ENCODE assay signal across 11 mouse cellular contexts in the genomic region with DNA sequence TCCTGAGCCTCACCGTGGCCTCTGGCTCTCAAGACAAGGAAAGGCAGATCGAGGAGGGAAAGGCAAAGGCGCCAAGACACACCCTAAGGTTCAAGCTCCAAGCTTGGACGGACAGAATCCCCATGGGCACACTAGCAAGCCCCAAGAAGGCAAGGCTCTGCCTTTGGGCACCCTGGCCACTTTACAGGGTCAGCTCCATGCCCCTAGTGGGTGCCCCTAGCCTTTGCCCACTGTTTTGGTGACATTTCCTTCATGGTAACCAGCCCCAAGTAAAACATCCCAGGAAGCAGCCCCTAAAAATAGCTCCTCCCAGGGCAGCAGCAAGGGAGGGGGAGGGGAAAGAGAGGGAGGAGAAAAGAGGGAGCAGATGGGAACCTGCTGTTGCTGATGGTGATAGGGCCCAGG. TPM values are rescaled to one million over a fixed set of nuclear protein-coding genes. Genes with fewer than 3 reads are reported as not detected.
A peak's percentile ranks its signal among the peaks of the same experiment; 100 is the strongest.
DNase-seq lines count a peak whose midpoint lies in the region; ATAC-seq and TF ChIP-seq lines count a peak whose summit lies in the region.
"Had no signal": no experiment of that assay in that cellular context is flagged by ENCODE, and none has a peak within 500 bp of the region (broad histone marks: within the 10 kb centered on the region; RNA-seq: fewer than 3 reads in every experiment).

No protein-coding gene starts in this region.

- peaks cover 99% of the 10 kb centered on the region for H3K36me3 ChIP-seq in limb, embryonic 10.5 days

- H3K4me3 ChIP-seq in cortical plate, adult 2 months (ENCODE audit: insufficient read depth, low read length), result no peak overlapping the region
- H3K4me3 ChIP-seq in limb, embryonic 10.5 days, result no peak overlapping the region
- H3K4me3 ChIP-seq: limb, embryonic 13.5 days had no signal

- H3K9me3 ChIP-seq in limb, embryonic 10.5 days (replicated peaks), result no peaks in the 10 kb centered on the region
- H3K9me3 ChIP-seq: limb, embryonic 13.5 days had no signal

- no peak for TF ChIP-seq POLR2A in cortical plate, adult 2 months (IDR thresholded peaks at IDR 0.05; ENCODE audit: extremely low read depth, insufficient read depth, low read length)

- no peak for ATAC-seq in granulocyte monocyte progenitor cell, adult 5-6 weeks (replicated peaks; ENCODE audit: poor library complexity, severe bottlenecking)

- peak; percentile 60 for DNase-seq in layer of hippocampus, adult 9-11 months
- no peak for DNase-seq in layer of hippocampus, postnatal 10 days (ENCODE audit: low spot score in 2 of 2)
- peak; percentile 81 for DNase-seq in brain, adult 2 months (ENCODE audit: low read depth, low spot score)
- DNase-seq in limb, embryonic 10.5 days (ENCODE audit: low spot score), result no peak
- no peak for DNase-seq in kidney, adult 9 months
- DNase-seq: adrenal gland, postnatal 25 days; kidney, postnatal 14 days had no signal

- no peak for TF ChIP-seq CTCF in cortical plate, adult 2 months (IDR thresholded peaks at IDR 0.05; ENCODE audit: extremely low read depth, insufficient read depth, low read length)

- no peaks in the 10 kb centered on the region for H3K27me3 ChIP-seq in limb, embryonic 10.5 days (ENCODE audit: low read depth, poor library complexity, severe bottlenecking)
- H3K27me3 ChIP-seq: limb, embryonic 13.5 days had no signal

- peak overlapping the region; percentile 57; the same call in 1 of the 2 replicates for H3K27ac ChIP-seq in cortical plate, adult 2 months (ENCODE audit: insufficient read depth, low read length)
- 0 out of 2 replicates have a peak overlapping the region, but pooled peaks have one; percentile 25 for H3K27ac ChIP-seq in limb, embryonic 10.5 days
- H3K27ac ChIP-seq: limb, embryonic 13.5 days had no signal

- peaks cover 22% of the 10 kb centered on the region for H3K4me1 ChIP-seq in cortical plate, adult 2 months (ENCODE audit: control insufficient read depth, insufficient read depth, low read length)
- peaks cover 20% of the 10 kb centered on the region for H3K4me1 ChIP-seq in limb, embryonic 10.5 days

- WGBS in limb, embryonic 10.5 days, result 78% methylated on average over 4 of the region's 4 CpGs

RNA-seq across cellular contexts. Expression of gene Camk2g, which starts 7.3 kb away (rescaled TPM):
- total RNA-seq in layer of hippocampus, postnatal 10 days (2021), result 100 to 1,000 TPM; 201 to 207 TPM
- 287 and 303 TPM in 2 replicates for polyA plus RNA-seq in cortical plate, adult 2 months (2012; rRNA removed)
- 43.3 and 57.6 TPM in 2 replicates for polyA plus RNA-seq in limb, embryonic 10.5 days (2016; fragmentation: Nextera tagmentation; extraction: Ambion mirVana)
- 28.0 and 35.2 TPM in 2 replicates for total RNA-seq in granulocyte monocyte progenitor cell, adult 5-6 weeks (2014; fragmentation: Nextera tagmentation)
- total RNA-seq in granulocyte monocyte progenitor cell, adult 5-6 weeks (2017), result 50.3 and 65.9 TPM in 2 replicates

RNA-seq across cellular contexts. Expression of gene Plau, which starts 49.8 kb away (rescaled TPM):
- 1 to 10 TPM; 4.3 to 4.6 TPM for total RNA-seq in layer of hippocampus, postnatal 10 days (2021)
- polyA plus RNA-seq in cortical plate, adult 2 months (2012; rRNA removed), result 4.2 and 5.2 TPM in 2 replicates
- 0.54 and 0.55 TPM in 2 replicates for polyA plus RNA-seq in limb, embryonic 10.5 days (2016; fragmentation: Nextera tagmentation; extraction: Ambion mirVana)
- total RNA-seq in granulocyte monocyte progenitor cell, adult 5-6 weeks (2014; fragmentation: Nextera tagmentation), result 2.9 and 4.2 TPM in 2 replicates
- total RNA-seq in granulocyte monocyte progenitor cell, adult 5-6 weeks (2017), result 7.5 and 9.1 TPM in 2 replicates
- total RNA-seq: MEL had no signal

RNA-seq across cellular contexts. Expression of gene Ndst2, which starts 52.3 kb away (rescaled TPM):
- 10 to 100 TPM; 17.9 to 19.4 TPM for total RNA-seq in layer of hippocampus, postnatal 10 days (2021)
- polyA plus RNA-seq in cortical plate, adult 2 months (2012; rRNA removed), result 22.9 and 26.7 TPM in 2 replicates
- 27.9 and 29.2 TPM in 2 replicates for polyA plus RNA-seq in limb, embryonic 10.5 days (2016; fragmentation: Nextera tagmentation; extraction: Ambion mirVana)
- total RNA-seq in granulocyte monocyte progenitor cell, adult 5-6 weeks (2014; fragmentation: Nextera tagmentation), result 24.5 and 27.8 TPM in 2 replicates
- total RNA-seq in granulocyte monocyte progenitor cell, adult 5-6 weeks (2017), result 6.2 and 7.2 TPM in 2 replicates

Comparison
In these comparisons a context has a peak if more than half of its experiments do, and no peak if none do; other contexts are left out.
1. DNase-seq: peak in layer of hippocampus, adult 9-11 months (single experiment) and brain, adult 2 months (single experiment); none in layer of hippocampus, postnatal 10 days (0 of 2), limb, embryonic 10.5 days (single experiment) and kidney, adult 9 months (single experiment).